Mouse (Mus musculus) lung, adult 2 months (tissue): ENCODE data around the gene Faim2.

ENCODE experiments used
- CTCF ChIP-seq: fragments of 200-500 bp; IDR thresholded peaks from 2 replicates; pipeline ENCODE4 v1.5.1; 2011; ENCODE audit warnings: mild to moderate bottlenecking, low read length, control low read depth; ENCODE audit not compliant: insufficient read depth
- POLR2A ChIP-seq: fragments of 200-500 bp; IDR thresholded peaks from 2 replicates; pipeline ENCODE4 v1.6.1; 2011; ENCODE audit warnings: low read depth, mild to moderate bottlenecking, control low read depth, low read length, borderline replicate concordance; ENCODE audit errors: extremely low read depth

- TF ChIP-seq CTCF (no peak), POLR2A (no peak)
These were observed 43.2 kb downstream of the Faim2 start for GRCm38 (mm10) chr15:99484745-99485144.
